Mouse (Mus musculus) gastrocnemius, postnatal 4 days (tissue): ENCODE measurements around the gene Phf13. TPM values are rescaled to one million over a fixed set of nuclear protein-coding genes. Genes with fewer than 3 reads are reported as not detected.
A peak's percentile ranks its signal among the peaks of the same experiment; 100 is the strongest.
"Not testable (repeated sequence)": the region's sequence is repeated elsewhere in the genome, so short reads cannot be mapped to it uniquely, and the experiment has no call there.

Experiments
- DNase-seq, 2 experiments: peaks; one replicate each; pipeline ENCODE4 v3.0.0; 2021 to 2022; ENCODE audit warnings: low spot score in 2 of 2, mixed read lengths in 2 of 2
- long read RNA-seq, 2 experiments: library from polyadenylated mRNA; stranded (forward); transcript quantifications; one replicate each; pipeline ENCODE4 v2.0.0; 2021
- total RNA-seq, 2 experiments: library from RNA; stranded (reverse); gene quantifications; 2 replicates each; pipeline ENCODE4 v1.2.3; 2021

Phf13 gene
- 10 to 100 TPM; 13.9 to 16.1 TPM for total RNA-seq
- long read RNA-seq, experiment 1, transcript Phf13-201 (4 exons, 3,205 nt): major isoform, 18 of 21 reads
- long read RNA-seq, experiment 1, partial matches to known transcripts: 2 of 21 reads
- long read RNA-seq, experiment 1, other reads (novel, unspliced or antisense): 1 of 21 reads
- long read RNA-seq, experiment 2, transcript Phf13-201 (4 exons, 3,205 nt): major isoform, 14 of 16 reads
- long read RNA-seq, experiment 2, partial matches to known transcripts: 1 of 16 reads
- long read RNA-seq, experiment 2, other reads (novel, unspliced or antisense): 1 of 16 reads

- DNase-seq: peak; percentile 97 to 99
These were observed at the start of gene Phf13 for GRCm38 (mm10) chr4:151996173-151996950. Phf13 (minus strand) TSS chr4:151996258.

DNA sequence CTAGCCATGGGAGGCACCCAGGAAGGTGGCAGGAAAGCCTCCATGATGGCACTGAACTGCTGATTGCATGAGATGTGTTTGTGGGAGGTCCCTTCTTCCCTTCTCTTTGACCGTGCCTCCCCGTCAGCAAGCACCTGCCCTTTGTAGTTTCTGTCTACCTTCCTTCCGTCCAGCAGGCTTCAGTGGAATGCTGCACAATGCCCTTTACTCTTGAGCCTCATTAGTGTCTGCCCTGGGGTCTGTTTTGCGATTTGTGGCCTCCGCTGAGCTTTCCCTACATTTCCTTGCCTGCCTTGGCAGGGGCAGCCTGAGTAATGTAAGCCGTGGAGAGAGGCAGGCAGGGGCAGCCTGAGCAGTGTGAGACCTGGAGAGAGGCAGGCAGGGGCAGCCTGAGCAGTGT lies 48.6 kb upstream of the Phf13 start:
- DNase-seq: no peak

GRCm38 (mm10) chr4:152043171-152043570 lies 47.1 kb upstream of the Phf13 start:
- no peak for DNase-seq

- no peak for DNase-seq
These were observed 46.0 kb upstream of the Phf13 start for GRCm38 (mm10) chr4:152041924-152042641.

DNA sequence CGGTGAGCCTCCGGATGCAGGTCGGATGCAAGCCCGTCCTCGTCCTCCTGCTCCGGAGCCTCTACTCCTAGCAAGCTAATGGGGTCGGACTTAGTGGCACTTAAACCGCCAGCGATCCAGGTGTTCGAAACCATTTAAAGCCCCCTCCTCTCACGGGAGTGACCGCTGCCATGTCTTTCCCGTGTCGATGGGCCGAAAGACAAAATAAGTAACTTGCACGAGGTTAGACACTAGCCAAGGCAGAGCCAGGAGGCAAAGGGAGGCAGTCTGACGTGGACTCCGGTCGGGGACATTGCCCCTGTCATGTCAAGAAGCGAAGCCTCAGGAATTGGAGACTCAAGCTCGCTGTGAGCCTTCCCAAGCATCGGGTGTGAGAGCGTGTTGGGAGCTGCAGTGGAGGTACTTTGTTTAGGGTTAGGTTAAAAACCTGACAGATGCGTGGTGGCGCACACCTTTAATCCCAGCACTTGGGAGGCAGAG lies 43.8 kb upstream of the Phf13 start:
- DNase-seq: no peak

DNA sequence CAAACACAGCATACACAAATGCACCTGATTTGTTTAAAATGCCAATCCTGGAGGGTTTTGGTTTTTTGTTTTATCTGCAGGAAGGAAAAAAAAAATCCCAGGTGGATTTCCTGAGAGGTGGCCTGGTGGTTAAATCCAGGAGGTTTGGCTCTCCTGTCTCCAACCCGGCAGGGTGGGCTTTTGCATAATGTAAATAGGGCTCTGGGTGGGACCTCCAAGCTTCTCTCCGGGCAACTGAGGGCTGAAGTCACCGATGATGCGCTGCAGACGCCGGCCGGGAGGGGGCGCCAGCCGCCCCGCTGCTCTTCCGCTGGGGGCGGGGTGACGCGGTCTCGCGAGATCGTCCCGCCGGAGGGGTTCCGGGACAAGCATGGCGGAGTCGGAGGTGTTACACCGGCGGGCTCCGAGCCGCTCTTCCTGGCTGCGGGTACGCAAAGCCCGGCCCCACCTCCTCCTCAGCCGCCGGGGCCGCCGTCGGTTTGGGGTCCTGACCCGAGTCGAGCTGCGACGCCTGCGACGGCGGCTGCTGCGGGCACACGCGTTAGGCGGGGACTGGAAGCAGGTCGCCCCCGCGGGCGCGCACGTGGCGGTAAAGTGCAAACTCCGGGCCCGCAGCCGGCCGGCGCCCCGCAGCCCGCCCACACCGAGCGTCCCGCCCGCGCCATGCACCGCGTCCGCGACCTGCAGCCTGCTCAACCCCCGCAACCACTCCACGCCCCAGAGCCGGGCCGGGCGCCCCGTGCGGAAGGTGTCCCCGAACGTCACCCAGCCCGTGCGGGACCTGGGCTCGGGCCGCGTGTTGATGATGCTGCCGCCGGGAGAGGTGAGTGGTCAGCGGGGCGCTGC lies 43.1 kb upstream of the Phf13 start, which contains the start of gene Nol9:
Gene Nol9, plus strand, starts transcription at position 337 of the 846 bp plus-strand sequence.
- DNase-seq: peak; percentile 94 to 96

DNA sequence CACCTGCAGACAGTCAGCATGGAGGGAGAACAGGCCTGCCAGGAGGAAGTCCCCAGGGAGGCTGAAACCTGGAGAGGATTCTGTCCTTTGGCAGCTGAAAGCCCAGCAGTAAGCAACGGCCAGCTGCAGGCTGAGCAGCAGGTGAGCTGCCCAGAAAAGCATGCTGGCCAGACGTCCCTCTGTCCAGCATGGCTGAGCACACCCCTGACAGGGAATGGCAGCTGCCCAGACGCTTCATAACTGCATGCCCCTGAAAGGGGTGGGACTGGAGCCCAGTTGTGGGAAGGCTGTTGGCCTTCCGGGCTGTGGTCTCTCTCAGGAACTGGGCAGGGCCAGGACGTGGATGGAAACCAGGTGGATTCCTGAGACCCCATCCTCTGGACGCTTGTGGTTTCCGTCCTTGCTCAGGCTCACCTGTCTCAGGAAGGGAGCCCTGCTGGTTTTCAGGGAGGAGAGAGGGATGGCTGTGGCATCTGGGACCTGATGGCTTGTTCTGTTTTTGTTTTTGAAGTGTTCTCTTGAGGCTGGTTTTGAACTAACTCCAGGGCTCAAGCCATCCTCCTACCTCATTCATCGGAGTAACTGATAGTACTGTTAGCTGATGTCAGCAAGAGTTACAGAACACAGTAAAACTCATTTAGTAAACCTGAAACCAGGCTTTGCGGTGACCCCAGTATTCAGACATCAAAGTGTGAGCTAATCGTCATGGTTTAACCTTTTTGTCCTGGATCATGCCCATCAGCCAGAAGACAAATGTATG lies 42.3 kb upstream of the Phf13 start, which contains the start of gene Tas1r1:
Gene Tas1r1, minus strand, starts transcription at position 344 of the 760 bp plus-strand sequence.
- peak in 1 of 2 experiments; percentile 49 for DNase-seq

GRCm38 (mm10) chr4:152036464-152036863 lies 40.4 kb upstream of the Phf13 start:
- not testable (repeated sequence) for DNase-seq

DNA sequence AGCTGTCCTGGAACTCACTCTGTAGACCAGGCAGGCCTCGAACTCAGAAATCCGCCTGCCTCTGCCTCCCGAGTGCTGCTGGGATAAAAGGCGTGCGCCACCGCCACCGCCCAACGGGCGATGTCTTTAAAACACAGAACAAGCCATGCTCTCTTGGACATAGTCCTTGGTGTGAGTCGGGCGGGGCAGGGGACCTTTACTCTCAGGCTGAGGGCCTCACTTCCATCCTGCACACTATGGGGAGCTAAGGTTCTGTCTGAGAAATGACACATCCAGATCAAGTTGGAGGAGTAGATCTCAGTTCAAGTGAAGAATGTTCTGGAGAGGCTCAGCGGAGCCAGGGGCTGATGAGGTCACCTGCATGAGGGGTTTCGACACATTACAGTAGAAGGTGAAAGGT lies 36.9 kb upstream of the Phf13 start:
- no peak for DNase-seq

DNA sequence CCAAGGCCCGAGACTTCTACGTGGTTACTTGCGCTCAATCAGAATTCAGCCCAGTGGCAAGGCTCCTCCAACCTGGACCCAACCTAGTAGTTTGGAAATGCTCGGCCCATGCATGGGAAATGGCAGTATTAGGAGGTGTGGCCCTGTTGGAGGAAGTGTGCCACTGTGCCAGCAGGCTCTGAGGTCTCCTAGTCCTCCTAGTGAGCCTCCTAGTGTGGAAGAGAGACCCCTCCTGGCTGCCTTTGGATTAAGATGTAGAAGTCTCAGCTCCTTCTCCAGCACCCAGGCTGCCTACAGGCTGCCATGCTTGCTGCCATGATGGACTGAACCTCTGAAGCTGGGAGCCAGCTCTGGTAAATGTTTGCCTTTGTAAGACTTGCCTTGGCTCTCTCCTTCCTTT lies 33.9 kb upstream of the Phf13 start:
- no peak for DNase-seq

GRCm38 (mm10) chr4:152029087-152029486 lies 33.0 kb upstream of the Phf13 start:
- no peak for DNase-seq

- no peak for DNase-seq
These were observed 32.4 kb upstream of the Phf13 start for GRCm38 (mm10) chr4:152028456-152028855.

- DNase-seq: peak; percentile 88 to 96
These were observed 31.5 kb upstream of the Phf13 start, which contains the start of gene Zbtb48 for GRCm38 (mm10) chr4:152027524-152027923. Zbtb48 (minus strand) TSS chr4:152027671.

- peak in 1 of 2 experiments; percentile 38 for DNase-seq
These were observed 30.9 kb upstream of the Phf13 start for GRCm38 (mm10) chr4:152026751-152027508.

GRCm38 (mm10) chr4:152024525-152024924 lies 28.5 kb upstream of the Phf13 start:
- DNase-seq: no peak

GRCm38 (mm10) chr4:152022506-152022905 lies 26.4 kb upstream of the Phf13 start:
- DNase-seq: no peak

DNA sequence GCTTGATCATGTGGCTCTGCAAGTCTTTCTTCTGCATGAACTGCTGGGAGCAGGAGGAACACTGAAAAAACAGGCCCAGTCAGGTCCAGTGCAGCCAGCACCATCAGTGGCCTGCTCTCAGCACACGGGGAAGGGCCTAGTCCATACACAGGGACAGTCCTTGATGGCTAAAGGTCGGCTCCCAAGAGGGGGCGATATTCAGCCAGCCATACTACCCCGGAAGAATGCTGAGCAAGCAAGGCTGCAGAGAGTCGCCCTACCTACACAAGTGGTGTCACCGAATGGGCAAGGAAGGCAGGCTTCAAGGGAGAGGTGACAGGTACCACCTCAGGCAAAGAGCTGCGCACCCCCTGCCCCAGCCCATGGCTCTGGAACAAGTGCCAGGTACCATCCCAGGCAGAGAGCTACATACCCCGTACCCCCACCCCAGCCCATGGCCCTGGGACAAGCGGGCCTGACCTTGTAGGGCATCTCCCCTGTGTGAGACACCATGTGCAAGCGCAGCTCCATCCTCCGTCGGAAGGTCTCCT lies 25.6 kb upstream of the Phf13 start:
- DNase-seq: no peak

- DNase-seq: no peak
These were observed 24.0 kb upstream of the Phf13 start for GRCm38 (mm10) chr4:152020024-152020423.

DNA sequence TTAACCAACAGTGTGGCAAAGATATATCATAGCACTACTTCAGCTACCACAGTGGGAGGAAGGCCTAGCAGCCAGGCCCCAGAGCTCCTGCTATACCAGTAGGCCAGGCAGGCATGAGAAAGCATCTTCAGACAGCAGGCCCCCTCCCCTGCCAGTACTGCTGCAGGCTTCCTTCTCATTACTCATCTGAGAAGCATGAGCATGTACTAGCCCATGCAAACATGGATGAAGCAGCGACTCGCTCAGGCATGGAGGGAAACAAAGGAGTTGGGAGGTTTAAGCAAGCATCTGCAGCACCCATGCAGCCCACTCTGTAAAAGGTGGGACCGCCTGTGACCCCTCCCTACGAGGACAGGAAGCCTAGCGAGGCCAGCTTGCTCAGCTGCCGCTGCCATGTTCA lies 23.0 kb upstream of the Phf13 start:
- no peak for DNase-seq
